25 mouse cellular contexts compared by ENCODE assay signal in the genomic region with DNA sequence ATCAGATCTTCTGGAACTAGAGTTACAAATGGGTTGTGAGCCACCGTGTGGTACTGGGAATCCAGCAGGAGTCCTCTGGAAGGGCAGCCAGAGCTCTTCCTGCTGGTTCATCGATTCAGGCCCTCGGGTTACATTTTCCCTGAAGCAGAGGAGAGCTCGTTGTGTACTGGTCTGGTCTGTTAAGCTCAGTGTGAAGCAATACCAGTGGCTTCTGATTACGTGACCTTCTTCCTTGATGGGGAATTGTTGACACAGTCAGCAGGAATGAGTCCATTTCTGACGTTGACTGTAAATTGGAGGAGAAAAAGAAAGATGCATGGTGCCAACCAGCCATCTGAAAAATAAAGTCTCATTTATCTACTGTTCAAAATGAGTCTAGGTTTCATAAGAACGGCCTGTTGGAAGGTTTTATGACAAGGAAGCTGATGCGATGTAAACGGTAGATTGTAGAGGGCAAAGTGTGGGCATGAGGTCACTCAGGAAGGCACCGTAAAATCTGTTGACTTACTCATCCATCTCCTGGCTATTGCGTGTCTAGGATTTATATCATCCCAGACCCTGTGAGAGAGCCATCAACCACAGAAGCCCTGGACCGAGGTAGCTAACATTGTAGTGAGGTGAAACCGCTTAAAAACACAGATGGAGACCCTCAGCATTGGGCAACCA.
DNase-seq lines count a peak whose midpoint lies in the region; ATAC-seq and TF ChIP-seq lines count a peak whose summit lies in the region.
"Had no signal": no experiment of that assay in that cellular context is flagged by ENCODE, and none has a peak within 500 bp of the region (broad histone marks: within the 10 kb centered on the region; RNA-seq: fewer than 3 reads in every experiment).

No protein-coding gene starts in this region.

- ATAC-seq in midbrain, embryonic 11.5 days (ENCODE audit: low FRiP score), result no peak
- no peak for ATAC-seq in midbrain, postnatal 0 days (ENCODE audit: low FRiP score)
- peak; percentile 68 for ATAC-seq in intestine, embryonic 15.5 days
- ATAC-seq in intestine, postnatal 0 days, result peak; percentile 88
- ATAC-seq: activated CD4-positive, CD25-positive, alpha-beta regulatory T cell, adult 4 months; CD4-positive, CD25-positive, alpha-beta regulatory T cell, adult 4 months; forebrain, embryonic 13.5 days; forebrain, embryonic 15.5 days; Patski had no signal

- no peaks in the 10 kb centered on the region for H3K9me3 ChIP-seq in midbrain, embryonic 11.5 days (ENCODE audit: control insufficient read depth, low read length)
- no peaks in the 10 kb centered on the region for H3K9me3 ChIP-seq in midbrain, postnatal 0 days (ENCODE audit: low read length)
- no peaks in the 10 kb centered on the region for H3K9me3 ChIP-seq in intestine, embryonic 15.5 days
- H3K9me3 ChIP-seq in intestine, postnatal 0 days (ENCODE audit: control insufficient read depth), result no peaks in the 10 kb centered on the region
- H3K9me3 ChIP-seq: embryonic facial prominence, embryonic 10.5 days; embryonic facial prominence, embryonic 12.5 days; forebrain, embryonic 13.5 days; forebrain, embryonic 15.5 days had no signal

- DNase-seq in midbrain, embryonic 11.5 days (ENCODE audit: low spot score, missing footprints), result peak; percentile 37
- no peak for DNase-seq in midbrain, postnatal 0 days (ENCODE audit: low spot score)
- DNase-seq in right cerebral cortex, postnatal 10 days (ENCODE audit: low spot score in 2 of 2), result no peak
- DNase-seq in frontal cortex, postnatal 25 days (ENCODE audit: low spot score in 2 of 2), result no peak
- no peak for DNase-seq in layer of hippocampus, postnatal 14 days (ENCODE audit: low spot score in 2 of 2)
- DNase-seq: adrenal gland, adult 8-10 months; adrenal gland, postnatal 14 days; adrenal gland, postnatal 36 days; B cell, adult 2 months; cerebellum, adult 11-12 months; cerebellum, adult 2 months; cerebellum, adult 9-10 months; cerebellum, postnatal 10 days; cerebellum, postnatal 25 days had no signal

- no peak overlapping the region for H3K9ac ChIP-seq in midbrain, embryonic 11.5 days (ENCODE audit: low read length)
- no peak overlapping the region for H3K9ac ChIP-seq in midbrain, postnatal 0 days (replicated peaks; ENCODE audit: low read length, poor library complexity, severe bottlenecking)
- H3K9ac ChIP-seq in intestine, embryonic 15.5 days, result no peak overlapping the region
- H3K9ac ChIP-seq in intestine, postnatal 0 days (ENCODE audit: low read depth, low read length), result no peak overlapping the region
- H3K9ac ChIP-seq: embryonic facial prominence, embryonic 12.5 days; forebrain, embryonic 13.5 days; forebrain, embryonic 15.5 days had no signal

- no peaks in the 10 kb centered on the region for H3K36me3 ChIP-seq in midbrain, embryonic 11.5 days (ENCODE audit: control insufficient read depth, insufficient read depth, low read length)
- no peaks in the 10 kb centered on the region for H3K36me3 ChIP-seq in midbrain, postnatal 0 days (ENCODE audit: insufficient read depth, low read length)
- H3K36me3 ChIP-seq in intestine, embryonic 15.5 days, result no peaks in the 10 kb centered on the region
- no peaks in the 10 kb centered on the region for H3K36me3 ChIP-seq in intestine, postnatal 0 days (ENCODE audit: control insufficient read depth, insufficient read depth)
- H3K36me3 ChIP-seq: embryonic facial prominence, embryonic 10.5 days; embryonic facial prominence, embryonic 12.5 days; forebrain, embryonic 15.5 days; G1E had no signal

- no peaks in the 10 kb centered on the region for H3K27me3 ChIP-seq in midbrain, embryonic 11.5 days (ENCODE audit: control insufficient read depth, insufficient read depth, low read length)
- no peaks in the 10 kb centered on the region for H3K27me3 ChIP-seq in midbrain, postnatal 0 days (ENCODE audit: insufficient read depth, low read length)
- no peaks in the 10 kb centered on the region for H3K27me3 ChIP-seq in intestine, embryonic 15.5 days (replicated peaks)
- no peaks in the 10 kb centered on the region for H3K27me3 ChIP-seq in intestine, postnatal 0 days (replicated peaks; ENCODE audit: control insufficient read depth, insufficient read depth, low read length)
- H3K27me3 ChIP-seq: CH12.LX; embryonic facial prominence, embryonic 12.5 days; forebrain, embryonic 13.5 days; forebrain, embryonic 15.5 days; Patski had no signal

- 92% methylated on average over 13 of the region's 13 CpGs for WGBS in midbrain, embryonic 11.5 days
- WGBS in midbrain, postnatal 0 days, result 92% methylated on average over 13 of the region's 13 CpGs
- WGBS in intestine, embryonic 15.5 days, result 76% methylated on average over 13 of the region's 13 CpGs
- WGBS in intestine, postnatal 0 days, result 56% methylated on average over 13 of the region's 13 CpGs

- no peak for TF ChIP-seq CTCF in midbrain, postnatal 0 days (IDR thresholded peaks at IDR 0.05)
- TF ChIP-seq CTCF in intestine, postnatal 0 days (IDR thresholded peaks at IDR 0.05; ENCODE audit: low read depth), result no peak

- no peak overlapping the region for H3K4me3 ChIP-seq in midbrain, embryonic 11.5 days (ENCODE audit: low read depth, low read length)
- no peak overlapping the region for H3K4me3 ChIP-seq in midbrain, postnatal 0 days (ENCODE audit: low read depth, low read length)
- no peak overlapping the region for H3K4me3 ChIP-seq in intestine, embryonic 15.5 days (replicated peaks)
- H3K4me3 ChIP-seq in intestine, postnatal 0 days (ENCODE audit: low read depth, low read length), result no peak overlapping the region
- H3K4me3 ChIP-seq: embryonic facial prominence, embryonic 10.5 days; embryonic facial prominence, embryonic 12.5 days; forebrain, embryonic 13.5 days; forebrain, embryonic 15.5 days had no signal

- no peak overlapping the region for H3K27ac ChIP-seq in midbrain, embryonic 11.5 days (ENCODE audit: low read depth, low read length)
- no peak overlapping the region for H3K27ac ChIP-seq in midbrain, postnatal 0 days (ENCODE audit: low read depth, low read length)
- H3K27ac ChIP-seq in intestine, embryonic 15.5 days, result no peak overlapping the region
- peak overlapping the region; percentile 47; the same call in 1 of the 2 replicates for H3K27ac ChIP-seq in intestine, postnatal 0 days (ENCODE audit: low read depth, low read length)
- H3K27ac ChIP-seq: embryonic facial prominence, embryonic 12.5 days; forebrain, embryonic 13.5 days; forebrain, embryonic 15.5 days had no signal

- H3K4me1 ChIP-seq in midbrain, embryonic 11.5 days (ENCODE audit: control insufficient read depth, insufficient read depth, low read length), result no peaks in the 10 kb centered on the region
- H3K4me1 ChIP-seq in midbrain, postnatal 0 days (ENCODE audit: insufficient read depth, low read length), result no peaks in the 10 kb centered on the region
- no peaks in the 10 kb centered on the region for H3K4me1 ChIP-seq in intestine, embryonic 15.5 days (replicated peaks)
- H3K4me1 ChIP-seq in intestine, postnatal 0 days (replicated peaks; ENCODE audit: control insufficient read depth, insufficient read depth, low read length), result no peaks in the 10 kb centered on the region
- H3K4me1 ChIP-seq: forebrain, embryonic 13.5 days; forebrain, embryonic 15.5 days had no signal

- no peak overlapping the region for H3K4me2 ChIP-seq in midbrain, embryonic 11.5 days
- H3K4me2 ChIP-seq in midbrain, postnatal 0 days (ENCODE audit: low read depth, low read length, poor library complexity, severe bottlenecking), result no peak overlapping the region
- no peak overlapping the region for H3K4me2 ChIP-seq in intestine, embryonic 15.5 days (replicated peaks)
- no peak overlapping the region for H3K4me2 ChIP-seq in intestine, postnatal 0 days (replicated peaks; ENCODE audit: low read depth)
- H3K4me2 ChIP-seq: embryonic facial prominence, embryonic 12.5 days; forebrain, embryonic 13.5 days; forebrain, embryonic 15.5 days had no signal

Comparison
In these comparisons a context has a peak if more than half of its experiments do, and no peak if none do; other contexts are left out.
1. ATAC-seq: peak in intestine, embryonic 15.5 days (single experiment) and intestine, postnatal 0 days (single experiment); none in midbrain, embryonic 11.5 days (single experiment) and midbrain, postnatal 0 days (single experiment).